Mouse (Mus musculus) midbrain, embryonic 14.5 days (tissue): ENCODE data around the gene Phf21b. TPM values are rescaled to one million over a fixed set of nuclear protein-coding genes. Genes with fewer than 3 reads are reported as not detected.

Source experiments
- polyA plus RNA-seq: library from polyadenylated mRNA; unstranded; fragments of >200 nt; fragmentation: Nextera tagmentation; extraction: Ambion mirVana; gene quantifications from 2 replicates; pipeline ENCODE4 v1.2.1, GENCODE M21; 2014

Phf21b gene
- polyA plus RNA-seq, 1 experiment from 2014 or later, result 21.7 TPM

Other genes with a start within 250 kb of the Phf21b start
- gene Prr5, start 186.4 kb downstream of the Phf21b start, polyA plus RNA-seq, result 19.5 and 19.9 TPM in 2 replicates
- gene Arhgap8, start 136.0 kb downstream of the Phf21b start, polyA plus RNA-seq, result 0.46 TPM in 1 of 2 replicates, not detected in the other
- gene Gm29666, start 64.0 kb upstream of the Phf21b start, polyA plus RNA-seq, result 0.46 and 0.51 TPM in 2 replicates
- 19.4 and 28.7 TPM in 2 replicates for gene Nup50, start 67.4 kb upstream of the Phf21b start, polyA plus RNA-seq
- gene 5031439G07Rik, start 132.5 kb upstream of the Phf21b start, polyA plus RNA-seq, result 22.0 and 23.2 TPM in 2 replicates
- gene Upk3a, start 161.1 kb upstream of the Phf21b start, polyA plus RNA-seq, result 0.33 and 0.40 TPM in 2 replicates
- 24.1 and 28.0 TPM in 2 replicates for gene Fam118a, start 172.9 kb upstream of the Phf21b start, polyA plus RNA-seq